Mouse (Mus musculus): ENCODE measurements around the gene Ifngr2.

DNA sequence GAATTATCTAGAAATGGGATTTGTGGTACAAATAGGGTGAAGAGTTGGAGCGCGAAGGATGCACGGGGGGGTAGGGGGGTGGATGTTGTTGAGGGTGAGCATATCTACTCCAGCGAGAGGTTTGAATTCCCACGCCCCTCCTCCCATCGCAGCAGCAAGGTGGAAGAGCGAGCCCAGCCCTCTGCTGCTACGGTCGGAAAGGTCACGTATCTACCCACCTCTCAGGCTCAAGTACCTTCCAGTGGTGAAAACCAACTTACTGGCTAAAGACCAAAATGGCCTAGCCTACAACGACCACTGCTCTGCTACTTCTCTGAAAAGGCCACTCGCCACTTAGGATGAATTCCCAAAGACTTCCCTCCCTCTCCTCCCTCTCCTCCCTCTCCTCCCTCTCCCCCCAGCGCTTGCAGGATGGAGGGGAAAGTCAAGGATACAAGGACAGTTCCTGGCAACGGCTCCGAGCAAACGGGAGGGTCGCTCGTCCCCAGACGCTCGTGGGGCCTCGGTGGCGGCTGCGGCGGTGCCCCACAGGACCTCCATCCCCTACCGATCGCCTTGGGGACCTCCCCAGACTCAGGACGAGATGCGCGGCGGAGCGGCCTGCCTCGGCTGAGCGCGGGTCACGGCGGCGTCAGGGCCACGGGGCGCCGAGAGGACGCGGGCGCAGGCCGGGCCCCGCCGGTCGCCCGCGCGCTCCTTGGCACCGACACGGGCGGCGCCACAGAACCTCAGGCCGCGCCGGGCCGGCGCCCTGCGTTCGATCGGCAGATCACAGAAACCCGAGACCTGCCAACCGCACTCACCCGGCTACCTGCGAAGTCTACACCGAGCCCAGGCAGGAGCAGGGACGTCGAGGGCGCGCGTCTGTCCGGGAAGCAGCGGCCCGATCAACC is 50.2 kb downstream of the Ifngr2 start:
- TF ChIP-seq CTCF (IDR thresholded peaks at IDR 0.05; ENCODE audit: low read depth) (no peak), EP300 (IDR thresholded peaks at IDR 0.05; ENCODE audit: low read depth) (no peak)

Measured in heart, postnatal 0 days (tissue).